ENCODE assay signal across 9 mouse cellular contexts in genomic region chr13:112988866-112989265, GRCm38 (mm10). TPM values are rescaled to one million over a fixed set of nuclear protein-coding genes. Genes with fewer than 3 reads are reported as not detected.
A peak's percentile ranks its signal among the peaks of the same experiment; 100 is the strongest.
DNase-seq lines count a peak whose midpoint lies in the region; ATAC-seq and TF ChIP-seq lines count a peak whose summit lies in the region.
"Had no signal": no experiment of that assay in that cellular context is flagged by ENCODE, and none has a peak within 500 bp of the region (broad histone marks: within the 10 kb centered on the region; RNA-seq: fewer than 3 reads in every experiment).

No protein-coding gene starts in this region.

- H3K4me1 ChIP-seq in kidney, postnatal 0 days (replicated peaks; ENCODE audit: insufficient read depth, low read length) = peaks cover 22% of the 10 kb centered on the region
- H3K4me1 ChIP-seq in kidney, adult 2 months (ENCODE audit: control insufficient read depth, insufficient read depth, low read length) = peaks cover 4% of the 10 kb centered on the region; the same call in 1 of the 2 replicates
- H3K4me1 ChIP-seq in embryonic facial prominence, embryonic 11.5 days (ENCODE audit: control insufficient read depth, insufficient read depth, low read length) = peaks cover 10% of the 10 kb centered on the region
- peaks cover 2% of the 10 kb centered on the region; the same call in 1 of the 2 replicates for H3K4me1 ChIP-seq in hindbrain, postnatal 0 days (ENCODE audit: insufficient read depth, low read length)

- no peak overlapping the region for H3K27ac ChIP-seq in kidney, postnatal 0 days
- H3K27ac ChIP-seq in kidney, adult 2 months (ENCODE audit: insufficient read depth, low read depth, low read length) = no peak overlapping the region
- H3K27ac ChIP-seq in embryonic facial prominence, embryonic 11.5 days (replicated peaks; ENCODE audit: low read depth, low read length) = no peak overlapping the region
- H3K27ac ChIP-seq in hindbrain, postnatal 0 days = no peak overlapping the region
- H3K27ac ChIP-seq: macrophage had no signal

- TF ChIP-seq CTCF in kidney, postnatal 0 days (IDR thresholded peaks at IDR 0.05; ENCODE audit: low read depth) = no peak
- TF ChIP-seq CTCF in kidney, adult 2 months (conservative IDR thresholded peaks at IDR 0.05; ENCODE audit: insufficient read depth, insufficient read length, low read depth, low read length) = no peak
- TF ChIP-seq CTCF in hindbrain, postnatal 0 days (IDR thresholded peaks at IDR 0.05; ENCODE audit: low read depth) = peak; percentile 23; the same call in 1 of the 2 replicates

- no peaks in the 10 kb centered on the region for H3K36me3 ChIP-seq in kidney, postnatal 0 days (ENCODE audit: insufficient read depth, low read length)
- H3K36me3 ChIP-seq in kidney, adult 2 months (ENCODE audit: control insufficient read depth, insufficient read depth, low read length) = no peaks in the 10 kb centered on the region
- H3K36me3 ChIP-seq in embryonic facial prominence, embryonic 11.5 days (replicated peaks; ENCODE audit: control insufficient read depth, insufficient read depth, low read depth, low read length) = no peaks in the 10 kb centered on the region
- no peaks in the 10 kb centered on the region for H3K36me3 ChIP-seq in hindbrain, postnatal 0 days (ENCODE audit: insufficient read depth, low read length)

- H3K4me3 ChIP-seq in kidney, postnatal 0 days (replicated peaks; ENCODE audit: low read depth, low read length) = peak overlapping the region; percentile 16
- no peak overlapping the region for H3K4me3 ChIP-seq in kidney, adult 2 months (ENCODE audit: insufficient read depth, low read depth, low read length)
- peak overlapping the region; percentile 46 for H3K4me3 ChIP-seq in embryonic facial prominence, embryonic 11.5 days (ENCODE audit: low read depth, low read length)
- H3K4me3 ChIP-seq in hindbrain, postnatal 0 days (ENCODE audit: low read length) = peak overlapping the region; percentile 54

- WGBS in kidney, postnatal 0 days = 1% methylated on average over 19 of the region's 19 CpGs
- WGBS in kidney, adult 2 months = 3% methylated on average over 19 of the region's 19 CpGs
- 2% methylated on average over 19 of the region's 19 CpGs for WGBS in embryonic facial prominence, embryonic 11.5 days
- under 1% methylated on average over 19 of the region's 19 CpGs for WGBS in hindbrain, postnatal 0 days

- no peak overlapping the region for H3K9ac ChIP-seq in kidney, postnatal 0 days (ENCODE audit: low read depth, low read length)
- H3K9ac ChIP-seq in embryonic facial prominence, embryonic 11.5 days (replicated peaks; ENCODE audit: low read length) = no peak overlapping the region
- no peak overlapping the region for H3K9ac ChIP-seq in hindbrain, postnatal 0 days (replicated peaks; ENCODE audit: low read length)

- peaks cover 65% of the 10 kb centered on the region for H3K27me3 ChIP-seq in kidney, postnatal 0 days (ENCODE audit: insufficient read depth, low read length)
- peaks cover 4% of the 10 kb centered on the region; the same call in 1 of the 2 replicates for H3K27me3 ChIP-seq in kidney, adult 2 months (replicated peaks; ENCODE audit: control insufficient read depth, insufficient read depth, low read length)
- peaks cover 73% of the 10 kb centered on the region for H3K27me3 ChIP-seq in embryonic facial prominence, embryonic 11.5 days (ENCODE audit: control insufficient read depth, insufficient read depth, low read length)
- peaks cover 53% of the 10 kb centered on the region for H3K27me3 ChIP-seq in hindbrain, postnatal 0 days (ENCODE audit: insufficient read depth, low read length)

- no peaks in the 10 kb centered on the region for H3K9me3 ChIP-seq in kidney, postnatal 0 days (replicated peaks; ENCODE audit: low read length)
- no peaks in the 10 kb centered on the region for H3K9me3 ChIP-seq in embryonic facial prominence, embryonic 11.5 days (replicated peaks; ENCODE audit: control insufficient read depth, low read length)
- no peaks in the 10 kb centered on the region for H3K9me3 ChIP-seq in hindbrain, postnatal 0 days (ENCODE audit: low read length)

- peak overlapping the region; percentile 99 for H3K4me2 ChIP-seq in kidney, postnatal 0 days (ENCODE audit: low read length)
- peak overlapping the region; percentile 27; the same call in 1 of the 2 replicates for H3K4me2 ChIP-seq in embryonic facial prominence, embryonic 11.5 days (ENCODE audit: low read depth, low read length)
- H3K4me2 ChIP-seq in hindbrain, postnatal 0 days (ENCODE audit: low read depth, low read length) = peak overlapping the region; percentile 69

- DNase-seq in kidney, postnatal 0 days (ENCODE audit: low spot score) = peak; percentile 16
- DNase-seq in kidney, adult 2 months = no peak
- peak; percentile 26 for DNase-seq in embryonic facial prominence, embryonic 11.5 days (ENCODE audit: low spot score)
- peak; percentile 20 for DNase-seq in hindbrain, postnatal 0 days (ENCODE audit: low spot score)
- peak; percentile 49 for DNase-seq in naive thymus-derived CD4-positive, alpha-beta T cell, adult 2 months (ENCODE audit: low read depth)
- no peak for DNase-seq in c-Kit-positive CD71-positive TER-119-positive erythroid progenitor cells, embryonic 14.5 days (ENCODE audit: low spot score)
- DNase-seq in ovary, postnatal 14 days (ENCODE audit: low spot score) = no peak

- no peak for TF ChIP-seq POLR2A in kidney, adult 2 months (IDR thresholded peaks at IDR 0.05; ENCODE audit: low read depth, low read length)

- no peak for ATAC-seq in kidney, postnatal 0 days (replicated peaks; ENCODE audit: low FRiP score, low read depth)
- ATAC-seq in embryonic facial prominence, embryonic 11.5 days (replicated peaks; ENCODE audit: insufficient number of reproducible peaks, low FRiP score, low TSS enrichment, low read depth) = no peak
- ATAC-seq in hindbrain, postnatal 0 days = no peak
- no peak for ATAC-seq in erythroblast, adult 5-6 weeks (replicated peaks; ENCODE audit: low FRiP score, poor library complexity, severe bottlenecking)

RNA-seq across cellular contexts. Expression of gene Ccno, which starts 1.3 kb away (rescaled TPM):
- polyA plus RNA-seq in kidney, postnatal 0 days (2015; fragmentation: Nextera tagmentation; extraction: Ambion mirVana) = 0.29 and 0.33 TPM in 2 replicates
- 0.47 and 1.1 TPM in 2 replicates for polyA plus RNA-seq in kidney, adult 2 months (2012; rRNA removed)
- polyA plus RNA-seq in embryonic facial prominence, embryonic 11.5 days (2014; fragmentation: Nextera tagmentation; extraction: Ambion mirVana) = 0.17 and 0.66 TPM in 2 replicates
- total RNA-seq in hindbrain, postnatal 0 days (2014; rRNA removed) = 1.3 and 2.7 TPM in 2 replicates
- polyA plus RNA-seq in hindbrain, postnatal 0 days (2015; fragmentation: Nextera tagmentation; extraction: Ambion mirVana) = 1.7 and 1.9 TPM in 2 replicates
- total RNA-seq in erythroblast, adult 5-6 weeks (2015; ENCODE audit: low replicate concordance) = 5.2 and 10.0 TPM in 2 replicates
- 2.0 TPM in 2 replicates for total RNA-seq in erythroblast, adult 5-6 weeks (2017; ENCODE audit: low replicate concordance)
- polyA plus RNA-seq: macrophage had no signal

RNA-seq across cellular contexts. Expression of gene Mcidas, which starts 4.8 kb away (rescaled TPM):
- polyA plus RNA-seq in kidney, postnatal 0 days (2015; fragmentation: Nextera tagmentation; extraction: Ambion mirVana) = 0.05 TPM in 1 of 2 replicates, not detected in the other
- not detected in 2 replicates for polyA plus RNA-seq in kidney, adult 2 months (2012; rRNA removed)
- polyA plus RNA-seq in embryonic facial prominence, embryonic 11.5 days (2014; fragmentation: Nextera tagmentation; extraction: Ambion mirVana) = not detected in 2 replicates
- total RNA-seq in hindbrain, postnatal 0 days (2014; rRNA removed) = 0.73 and 2.4 TPM in 2 replicates
- 0.88 and 0.95 TPM in 2 replicates for polyA plus RNA-seq in hindbrain, postnatal 0 days (2015; fragmentation: Nextera tagmentation; extraction: Ambion mirVana)
- not detected in 2 replicates for total RNA-seq in erythroblast, adult 5-6 weeks (2015; ENCODE audit: low replicate concordance)
- not detected in 2 replicates for total RNA-seq in erythroblast, adult 5-6 weeks (2017; ENCODE audit: low replicate concordance)
- polyA plus RNA-seq: macrophage had no signal

RNA-seq across cellular contexts. Expression of gene Cdc20b, which starts 46.0 kb away (rescaled TPM):
- polyA plus RNA-seq in kidney, postnatal 0 days (2015; fragmentation: Nextera tagmentation; extraction: Ambion mirVana) = not detected in 2 replicates
- polyA plus RNA-seq in kidney, adult 2 months (2012; rRNA removed) = 0.05 TPM in 1 of 2 replicates, not detected in the other
- 0.14 TPM in 1 of 2 replicates, not detected in the other for polyA plus RNA-seq in embryonic facial prominence, embryonic 11.5 days (2014; fragmentation: Nextera tagmentation; extraction: Ambion mirVana)
- 2.4 and 3.1 TPM in 2 replicates for total RNA-seq in hindbrain, postnatal 0 days (2014; rRNA removed)
- 0.34 and 0.60 TPM in 2 replicates for polyA plus RNA-seq in hindbrain, postnatal 0 days (2015; fragmentation: Nextera tagmentation; extraction: Ambion mirVana)
- total RNA-seq in erythroblast, adult 5-6 weeks (2015; ENCODE audit: low replicate concordance) = not detected in 2 replicates
- not detected in 2 replicates for total RNA-seq in erythroblast, adult 5-6 weeks (2017; ENCODE audit: low replicate concordance)
- polyA plus RNA-seq: macrophage had no signal

RNA-seq across cellular contexts. Expression of gene Gpx8, which starts 57.3 kb away (rescaled TPM):
- 153 and 165 TPM in 2 replicates for polyA plus RNA-seq in kidney, postnatal 0 days (2015; fragmentation: Nextera tagmentation; extraction: Ambion mirVana)
- polyA plus RNA-seq in kidney, adult 2 months (2012; rRNA removed) = 6.5 and 9.2 TPM in 2 replicates
- 142 and 155 TPM in 2 replicates for polyA plus RNA-seq in embryonic facial prominence, embryonic 11.5 days (2014; fragmentation: Nextera tagmentation; extraction: Ambion mirVana)
- total RNA-seq in hindbrain, postnatal 0 days (2014; rRNA removed) = 10.2 and 19.7 TPM in 2 replicates
- 60.4 and 67.0 TPM in 2 replicates for polyA plus RNA-seq in hindbrain, postnatal 0 days (2015; fragmentation: Nextera tagmentation; extraction: Ambion mirVana)
- total RNA-seq in erythroblast, adult 5-6 weeks (2015; ENCODE audit: low replicate concordance) = not detected in 2 replicates
- total RNA-seq in erythroblast, adult 5-6 weeks (2017; ENCODE audit: low replicate concordance) = not detected in 2 replicates
- polyA plus RNA-seq: macrophage had no signal

Comparison
In these comparisons a context has a peak if more than half of its experiments do, and no peak if none do; other contexts are left out.
1. DNase-seq: peak in kidney, postnatal 0 days (single experiment), embryonic facial prominence, embryonic 11.5 days (single experiment), hindbrain, postnatal 0 days (single experiment) and naive thymus-derived CD4-positive, alpha-beta T cell, adult 2 months (single experiment); none in kidney, adult 2 months (single experiment), c-Kit-positive CD71-positive TER-119-positive erythroid progenitor cells, embryonic 14.5 days (single experiment) and ovary, postnatal 14 days (single experiment).
2. H3K4me2 ChIP-seq: peak in every context shown above with its lines; median percentile 99 in kidney, postnatal 0 days; 69 in hindbrain, postnatal 0 days; 27 in embryonic facial prominence, embryonic 11.5 days.